Mouse (Mus musculus): ENCODE data around the gene Bend6.

GRCm38 (mm10) chr1:33948511-33948910, 40.9 kb upstream of the Bend6 start:
- TF ChIP-seq CTCF (IDR thresholded peaks at IDR 0.05 in 2 of 3, conservative IDR thresholded peaks at IDR 0.05 in 1 of 3; ENCODE audit: control insufficient read depth in 1 of 3, insufficient read depth in 1 of 3, low read depth in 2 of 3, low read length in 3 of 3, poor library complexity in 1 of 3, severe bottlenecking in 1 of 3) = no peak
- no peak for TF ChIP-seq POLR2A (IDR thresholded peaks at IDR 0.05; ENCODE audit: control insufficient read depth in 1 of 2, insufficient read depth in 1 of 2, low read depth in 1 of 2, low read length in 2 of 2, poor library complexity in 1 of 2)
- no peak for TF ChIP-seq TAL1 (IDR thresholded peaks at IDR 0.05; ENCODE audit: low read length)
- no peak for TF ChIP-seq RCOR1 (IDR thresholded peaks at IDR 0.05; ENCODE audit: low read depth, low read length)
- no peak for TF ChIP-seq GABPA (IDR thresholded peaks at IDR 0.05; ENCODE audit: low read depth, low read length)
- TF ChIP-seq MAX (IDR thresholded peaks at IDR 0.05; ENCODE audit: low read length) = no peak
- TF ChIP-seq GATA1 (IDR thresholded peaks at IDR 0.05; ENCODE audit: low read depth, low read length) = no peak
- no peak for TF ChIP-seq SIN3A (IDR thresholded peaks at IDR 0.05; ENCODE audit: low read length)
- TF ChIP-seq NRF1 (IDR thresholded peaks at IDR 0.05; ENCODE audit: insufficient read depth, low read depth, low read length, poor library complexity, severe bottlenecking) = no peak
- TF ChIP-seq ZC3H11A (IDR thresholded peaks at IDR 0.05; ENCODE audit: low read depth, low read length) = no peak
- no peak for TF ChIP-seq MYC (IDR thresholded peaks at IDR 0.05; ENCODE audit: low read depth, low read length)

Data from MEL (cell line).